Mouse (Mus musculus) neural tube, postnatal 0 days (tissue): Measurements from ENCODE around the gene Bmp8b. TPM values are rescaled to one million over a fixed set of nuclear protein-coding genes. Genes with fewer than 3 reads are reported as not detected.

Source experiments
- polyA plus RNA-seq: library from polyadenylated mRNA; unstranded; fragments of >200 nt; fragmentation: Nextera tagmentation; extraction: Ambion mirVana; gene quantifications from 2 replicates; pipeline ENCODE4 v1.2.1, GENCODE M21; 2015

The Bmp8b gene
- 0.43 and 0.48 TPM in 2 replicates for polyA plus RNA-seq

GRCm38 (mm10) chr4:123104651-123105450 lies at the start of gene Bmp8b:
TSS of gene Bmp8b (plus strand) at chr4:123105165.

GRCm38 (mm10) chr4:123116011-123116410 lies 11.0 kb downstream of the Bmp8b start, which contains the start of gene Oxct2b:
TSS of gene Oxct2b (plus strand) at chr4:123116266.

GRCm38 (mm10) chr4:123139513-123140154 lies 34.7 kb downstream of the Bmp8b start, which contains the start of gene Ppie:
TSS of gene Ppie (minus strand) at chr4:123139951.

Other genes with a start within 250 kb of the Bmp8b start
- 55.8 and 60.4 TPM in 2 replicates for gene Cap1, start 219.1 kb upstream of the Bmp8b start, polyA plus RNA-seq
- 32.7 and 37.5 TPM in 2 replicates for gene Mfsd2a, start 144.0 kb upstream of the Bmp8b start, polyA plus RNA-seq
- 27.1 and 28.1 TPM in 2 replicates for gene Mycl, start 109.5 kb upstream of the Bmp8b start, polyA plus RNA-seq
- 17.7 and 19.5 TPM in 2 replicates for gene Trit1, start 88.6 kb upstream of the Bmp8b start, polyA plus RNA-seq
- gene Oxct2b, start 11.1 kb downstream of the Bmp8b start, polyA plus RNA-seq: 1.0 and 1.2 TPM in 2 replicates
- gene Ppie, start 34.8 kb downstream of the Bmp8b start, polyA plus RNA-seq: 39.8 and 41.7 TPM in 2 replicates
- 62.2 and 66.7 TPM in 2 replicates for gene Hpcal4, start 78.1 kb downstream of the Bmp8b start, polyA plus RNA-seq
- gene Nt5c1a, start 96.3 kb downstream of the Bmp8b start, polyA plus RNA-seq: 0.43 and 0.62 TPM in 2 replicates
- 4.1 and 4.3 TPM in 2 replicates for gene Heyl, start 128.4 kb downstream of the Bmp8b start, polyA plus RNA-seq
- gene Pabpc4, start 157.2 kb downstream of the Bmp8b start, polyA plus RNA-seq: 20.4 and 22.7 TPM in 2 replicates
- 0.20 and 0.48 TPM in 2 replicates for gene Oxct2a, start 218.5 kb downstream of the Bmp8b start, polyA plus RNA-seq
- gene Bmp8a, start 238.1 kb downstream of the Bmp8b start, polyA plus RNA-seq: 0.15 and 0.45 TPM in 2 replicates